Mouse (Mus musculus) testis, adult 2 months (tissue): ENCODE data around the gene Lrrk1.

Experiments used
- CTCF ChIP-seq: fragments of 200-500 bp; IDR thresholded peaks from 2 replicates; pipeline ENCODE4 v1.5.1; 2012; ENCODE audit warnings: low read depth, mild to moderate bottlenecking, inconsistent platforms, low read length, moderate library complexity; ENCODE audit not compliant: control insufficient read depth, insufficient read depth, insufficient replicate concordance
- POLR2A ChIP-seq: fragments of 200-500 bp; IDR thresholded peaks from 2 replicates; pipeline ENCODE4 v1.6.1; 2012; ENCODE audit warnings: low read depth, mild to moderate bottlenecking, inconsistent platforms, low read length, moderate library complexity; ENCODE audit not compliant: control insufficient read depth

- TF ChIP-seq CTCF: no peak
- no peak for TF ChIP-seq POLR2A
Measured at GRCm38 (mm10) chr7:66384213-66384612, 3.9 kb downstream of the Lrrk1 start.
